In the genomic region with DNA sequence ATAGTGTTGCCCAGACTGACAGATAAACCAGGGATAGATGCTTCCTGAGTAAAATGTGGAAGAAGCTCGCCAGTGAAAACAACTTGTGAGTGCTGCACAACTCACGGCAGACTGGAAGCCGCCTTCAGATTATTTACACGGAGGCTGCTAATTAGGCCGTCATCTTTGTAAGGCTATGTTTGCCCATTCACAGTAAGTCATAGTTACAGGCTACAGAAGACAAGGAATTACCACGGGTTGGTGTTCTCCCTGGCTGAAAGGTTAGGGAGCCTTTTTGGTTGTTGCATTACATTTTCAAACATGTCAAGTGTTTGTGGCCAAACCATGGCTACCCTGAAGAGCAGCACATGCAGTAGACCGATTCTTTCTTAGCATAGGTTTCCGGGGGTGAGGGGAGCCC, we compare ENCODE assay signal across 12 mouse cellular contexts. TPM values are rescaled to one million over a fixed set of nuclear protein-coding genes. Genes with fewer than 3 reads are reported as not detected.
DNase-seq lines count a peak whose midpoint lies in the region; ATAC-seq and TF ChIP-seq lines count a peak whose summit lies in the region.
"Had no signal": no experiment of that assay in that cellular context is flagged by ENCODE, and none has a peak within 500 bp of the region (broad histone marks: within the 10 kb centered on the region; RNA-seq: fewer than 3 reads in every experiment).

No protein-coding gene starts in this region.

- no peaks in the 10 kb centered on the region for H3K36me3 ChIP-seq in heart, embryonic 12.5 days
- H3K36me3 ChIP-seq in heart, adult 2 months (ENCODE audit: control insufficient read depth, insufficient read depth, low read length) = no peaks in the 10 kb centered on the region
- H3K36me3 ChIP-seq in lung, embryonic 15.5 days = no peaks in the 10 kb centered on the region
- H3K36me3 ChIP-seq in forebrain, embryonic 12.5 days (replicated peaks) = peaks cover 3% of the 10 kb centered on the region; the same call in 1 of the 2 replicates
- no peaks in the 10 kb centered on the region for H3K36me3 ChIP-seq in myocyte (ENCODE audit: control insufficient read depth, insufficient read depth)

- no peak overlapping the region for H3ac ChIP-seq in myocyte (ENCODE audit: control insufficient read depth, insufficient read length)

- TF ChIP-seq EP300 in heart, adult 2 months (IDR thresholded peaks at IDR 0.05; ENCODE audit: insufficient read depth, low read depth, low read length) = no peak

- TF ChIP-seq CTCF in heart, adult 2 months (IDR thresholded peaks at IDR 0.05) = no peak
- no peak for TF ChIP-seq CTCF in lung, adult 2 months (IDR thresholded peaks at IDR 0.05; ENCODE audit: insufficient read depth, low read length)

- H3K27ac ChIP-seq in heart, embryonic 12.5 days (ENCODE audit: poor library complexity, severe bottlenecking) = no peak overlapping the region
- no peak overlapping the region for H3K27ac ChIP-seq in heart, adult 2 months
- H3K27ac ChIP-seq in lung, embryonic 15.5 days = no peak overlapping the region
- H3K27ac ChIP-seq in forebrain, embryonic 12.5 days = no peak overlapping the region

- TF ChIP-seq POLR2A in heart, adult 2 months (IDR thresholded peaks at IDR 0.05; ENCODE audit: insufficient read depth, low read depth, low read length) = no peak
- no peak for TF ChIP-seq POLR2A in lung, adult 2 months (IDR thresholded peaks at IDR 0.05; ENCODE audit: borderline replicate concordance, extremely low read depth, low read depth, low read length)
- TF ChIP-seq POLR2A in myocyte (IDR thresholded peaks at IDR 0.05; ENCODE audit: insufficient read length, low read depth) = no peak

- no peaks in the 10 kb centered on the region for H3K9me3 ChIP-seq in heart, embryonic 12.5 days (replicated peaks)
- H3K9me3 ChIP-seq in lung, embryonic 15.5 days = no peaks in the 10 kb centered on the region
- H3K9me3 ChIP-seq in forebrain, embryonic 12.5 days = no peaks in the 10 kb centered on the region

- H3K79me2 ChIP-seq in heart, adult 2 months (replicated peaks; ENCODE audit: control insufficient read depth, insufficient read depth, low read length) = no peaks in the 10 kb centered on the region
- peaks cover 30% of the 10 kb centered on the region for H3K79me2 ChIP-seq in myocyte (ENCODE audit: control insufficient read depth, insufficient read depth)

- H3K4me1 ChIP-seq in heart, embryonic 12.5 days (replicated peaks) = peaks cover 13% of the 10 kb centered on the region
- H3K4me1 ChIP-seq in heart, adult 2 months (ENCODE audit: control insufficient read depth, insufficient read depth, low read length) = peaks cover 3% of the 10 kb centered on the region
- H3K4me1 ChIP-seq in lung, embryonic 15.5 days = peaks cover 22% of the 10 kb centered on the region; the same call in 1 of the 2 replicates
- no peaks in the 10 kb centered on the region; the same call in 1 of the 2 replicates for H3K4me1 ChIP-seq in lung, adult 2 months (ENCODE audit: control insufficient read depth, insufficient read depth, low read length)
- peaks cover 22% of the 10 kb centered on the region for H3K4me1 ChIP-seq in forebrain, embryonic 12.5 days

- intact Hi-C loops in heart, adult 2 months (cut with DNase I) = loop anchor here (5.0 to 10.0 kb wide), 2 partner anchors 103 to 400 kb away; partner anchors contain the start of gene Tra2b

- DNase-seq in heart, adult 2 months = no peak
- no peak for DNase-seq in lung, adult 2 months
- DNase-seq in spleen, postnatal 4 days (ENCODE audit: low spot score in 2 of 2) = no peak
- no peak for DNase-seq in urinary bladder, postnatal 36 days (ENCODE audit: low spot score in 2 of 2)
- DNase-seq: adrenal gland, postnatal 14 days; cerebellum, adult 11-12 months; gastrocnemius, postnatal 14 days; kidney, postnatal 36 days had no signal

- peak overlapping the region; percentile 94; the same call in 1 of the 2 replicates for H3K4me3 ChIP-seq in heart, embryonic 12.5 days
- no peak overlapping the region for H3K4me3 ChIP-seq in heart, adult 2 months
- H3K4me3 ChIP-seq in lung, embryonic 15.5 days = no peak overlapping the region
- no peak overlapping the region for H3K4me3 ChIP-seq in lung, adult 2 months (replicated peaks; ENCODE audit: extremely low read depth, low read depth, low read length)
- H3K4me3 ChIP-seq in forebrain, embryonic 12.5 days (replicated peaks) = no peak overlapping the region
- H3K4me3 ChIP-seq in myocyte = peak overlapping the region; percentile 95

- WGBS in heart, embryonic 12.5 days = 44% methylated on average over 8 of the region's 8 CpGs
- 62% methylated on average over 8 of the region's 8 CpGs for WGBS in heart, adult 2 months
- WGBS in lung, embryonic 15.5 days = 28% methylated on average over 8 of the region's 8 CpGs
- WGBS in lung, adult 2 months = 47% methylated on average over 8 of the region's 8 CpGs
- 39% methylated on average over 8 of the region's 8 CpGs for WGBS in forebrain, embryonic 12.5 days

- no peak overlapping the region for H3K9ac ChIP-seq in heart, embryonic 12.5 days
- no peak overlapping the region for H3K9ac ChIP-seq in heart, adult 2 months (ENCODE audit: low read depth, low read length)
- H3K9ac ChIP-seq in lung, embryonic 15.5 days = no peak overlapping the region
- 0 out of 2 replicates have a peak overlapping the region, but pooled peaks have one; percentile 97 for H3K9ac ChIP-seq in forebrain, embryonic 12.5 days

- peak overlapping the region; percentile 80; the same call in 1 of the 2 replicates for H3K4me2 ChIP-seq in heart, embryonic 12.5 days
- peak overlapping the region; percentile 91 for H3K4me2 ChIP-seq in lung, embryonic 15.5 days
- H3K4me2 ChIP-seq in forebrain, embryonic 12.5 days = peak overlapping the region; percentile 85
- peak overlapping the region; percentile 90 for H3K4me2 ChIP-seq in myocyte (ENCODE audit: low read depth)

- ATAC-seq in heart, embryonic 12.5 days (ENCODE audit: insufficient number of reproducible peaks, low FRiP score) = no peak
- no peak for ATAC-seq in lung, embryonic 15.5 days (ENCODE audit: borderline replicate concordance, extremely low read depth, low FRiP score, low TSS enrichment)
- no peak for ATAC-seq in forebrain, embryonic 12.5 days (ENCODE audit: low FRiP score)

- H3K27me3 ChIP-seq in heart, embryonic 12.5 days (replicated peaks) = no peaks in the 10 kb centered on the region
- H3K27me3 ChIP-seq in heart, adult 2 months (ENCODE audit: control insufficient read depth, insufficient read depth, low read length) = peaks cover 3% of the 10 kb centered on the region
- H3K27me3 ChIP-seq in lung, embryonic 15.5 days = no peaks in the 10 kb centered on the region
- H3K27me3 ChIP-seq in forebrain, embryonic 12.5 days = no peaks in the 10 kb centered on the region
- H3K27me3 ChIP-seq in myocyte (ENCODE audit: control insufficient read depth, insufficient read depth, insufficient read length) = no peaks in the 10 kb centered on the region

TF ChIP-seq in myocyte, 11 proteins besides CTCF, POLR2A, EP300 and RAD21:
- no peak for TF ChIP-seq MYOD1 (IDR thresholded peaks at IDR 0.05; ENCODE audit: control insufficient read depth in 1 of 3, insufficient read length in 2 of 3, low read depth in 2 of 3)
- TF ChIP-seq CEBPB (IDR thresholded peaks at IDR 0.05; ENCODE audit: insufficient read depth, poor library complexity, severe bottlenecking) = no peak
- no peak for TF ChIP-seq TCF12 (IDR thresholded peaks at IDR 0.05; ENCODE audit: insufficient read depth, poor library complexity, severe bottlenecking)
- TF ChIP-seq MYOG (IDR thresholded peaks at IDR 0.05; ENCODE audit: control insufficient read depth in 1 of 3, insufficient read depth in 1 of 3, insufficient read length in 2 of 3, low read depth in 2 of 3) = no peak
- TF ChIP-seq SRF (IDR thresholded peaks at IDR 0.05; ENCODE audit: control insufficient read depth, insufficient read length, low read depth) = no peak
- TF ChIP-seq TCF3 (IDR thresholded peaks at IDR 0.05; ENCODE audit: insufficient read length, low read depth) = no peak
- TF ChIP-seq MAX (IDR thresholded peaks at IDR 0.05; ENCODE audit: low read depth) = no peak

RNA-seq across cellular contexts. Expression of gene Igf2bp2, which starts 1.3 kb away (rescaled TPM):
- 85.3 and 92.7 TPM in 2 replicates for polyA plus RNA-seq in heart, embryonic 12.5 days (2016; fragmentation: Nextera tagmentation; extraction: Ambion mirVana)
- total RNA-seq in heart, adult 2 months (2021) = 1 to 10 TPM; 5.3 to 7.4 TPM
- 1.5 and 3.5 TPM in 2 replicates for polyA plus RNA-seq in heart, adult 2 months (2012; rRNA removed)
- polyA plus RNA-seq in lung, embryonic 15.5 days (2015; fragmentation: Nextera tagmentation; extraction: Ambion mirVana) = 55.8 and 56.6 TPM in 2 replicates
- 3.4 and 5.0 TPM in 2 replicates for polyA plus RNA-seq in lung, adult 2 months (2012; rRNA removed)
- 102 and 106 TPM in 2 replicates for polyA plus RNA-seq in forebrain, embryonic 12.5 days (2016; fragmentation: Nextera tagmentation; extraction: Ambion mirVana)
- polyA plus RNA-seq in myocyte (2012; fragmentation: generic; extraction: Trizol) = 12.2 TPM

Comparison
In these comparisons a context has a peak if more than half of its experiments do, and no peak if none do; other contexts are left out.
1. H3K4me3 ChIP-seq: peak in heart, embryonic 12.5 days (single experiment) and myocyte (single experiment); none in heart, adult 2 months (single experiment), lung, embryonic 15.5 days (single experiment), lung, adult 2 months (single experiment) and forebrain, embryonic 12.5 days (single experiment).
2. Peak in every context shown above with its lines, with median percentiles within 50 percentile points of each other: H3K4me2 ChIP-seq.